Mouse (Mus musculus) kidney, adult 8-10 months (tissue): ENCODE measurements at regions not wholly inside any gene's neighbourhood (a gene's known extent, or its start where the extent isn't known, plus 50 kb on each side); places are given as distances from the start of the nearest gene placed in this dataset.

ENCODE experiments used
- DNase-seq, 2 experiments: peaks; one replicate each; pipeline ENCODE4 v3.0.0; 2022

GRCm38 (mm10) chr19:26834564-26834963 is 51.1 kb upstream of the Gm815 start:
- peak in 1 of 2 experiments; percentile 29 for DNase-seq
